Mouse (Mus musculus) ES-E14 (cell line): ENCODE measurements around the gene Dhh. TPM values are rescaled to one million over a fixed set of nuclear protein-coding genes. Genes with fewer than 3 reads are reported as not detected.
A peak's percentile ranks its signal among the peaks of the same experiment; 100 is the strongest.

Source experiments
- DNase-seq: peaks from one replicate; pipeline ENCODE4 v3.0.0-alpha.2; 2013; ENCODE audit warnings: low read depth, low spot score
- H3K27ac ChIP-seq: 2 replicates; pipeline ENCODE4 v1.5.1; 2012; ENCODE audit warnings: low read depth, mild to moderate bottlenecking, low read length, moderate library complexity, mixed read lengths; ENCODE audit not compliant: poor library complexity, insufficient read depth, severe bottlenecking
- H3K36me3 ChIP-seq: 2 replicates; pipeline ENCODE4 v1.6.1; 2012; ENCODE audit warnings: mild to moderate bottlenecking, low read length, moderate library complexity, mixed read lengths; ENCODE audit not compliant: control insufficient read depth, poor library complexity, insufficient read depth, severe bottlenecking
- H3K4me1 ChIP-seq, 2 experiments: fragments of 150-350 bp in 1 of 2; sonication (generic) in 1 of 2; 2 replicates each; pipeline ENCODE4 v1.6.1; 2012; ENCODE audit warnings: low read length in 2 of 2, mild to moderate bottlenecking in 1 of 2, mixed read lengths in 1 of 2; ENCODE audit not compliant: control insufficient read depth in 2 of 2, insufficient read depth in 2 of 2, poor library complexity in 1 of 2
- H3K4me3 ChIP-seq, 2 experiments: fragments of 150-350 bp in 1 of 2; sonication (generic) in 1 of 2; 2 replicates each; pipeline ENCODE4 v1.5.1; 2012; ENCODE audit warnings: low read length in 2 of 2, low read depth in 1 of 2, mild to moderate bottlenecking in 1 of 2, mixed read lengths in 1 of 2; ENCODE audit not compliant: insufficient read depth in 1 of 2, poor library complexity in 1 of 2, severe bottlenecking in 1 of 2
- H3K9ac ChIP-seq: 2 replicates; pipeline ENCODE4 v1.6.1; 2012; ENCODE audit warnings: low read depth, mild to moderate bottlenecking, low read length, mixed read lengths; ENCODE audit not compliant: poor library complexity, insufficient read depth, severe bottlenecking
- H3K9me3 ChIP-seq: fragments of 150-350 bp; sonication (generic); 2 replicates; pipeline ENCODE4 v1.6.1; 2012; ENCODE audit warnings: low read depth, mild to moderate bottlenecking, low read length; ENCODE audit not compliant: control insufficient read depth, insufficient read depth
- CHD2 ChIP-seq: IDR thresholded peaks from 2 replicates; pipeline ENCODE4 v1.6.1; 2014; ENCODE audit warnings: mild to moderate bottlenecking, low read depth, low read length, inconsistent platforms
- HCFC1 ChIP-seq: IDR thresholded peaks from 2 replicates; pipeline ENCODE4 v1.6.1; 2012; ENCODE audit warnings: low read length, inconsistent platforms, borderline replicate concordance; ENCODE audit not compliant: insufficient read depth
- MAFK ChIP-seq: IDR thresholded peaks from 2 replicates; pipeline ENCODE4 v1.6.1; 2014; ENCODE audit warnings: mild to moderate bottlenecking, low read depth, low read length, inconsistent platforms; ENCODE audit not compliant: insufficient read depth
- ZC3H11A ChIP-seq: IDR thresholded peaks from 2 replicates; pipeline ENCODE4 v1.6.1; 2012; ENCODE audit warnings: low read depth, mild to moderate bottlenecking, inconsistent platforms, low read length, borderline replicate concordance
- ZNF384 ChIP-seq: IDR thresholded peaks from 2 replicates; pipeline ENCODE4 v1.6.1; 2012; ENCODE audit warnings: low read depth, low read length, inconsistent platforms
- in situ Hi-C, 2 experiments: fragments of 600-800 bp; cut with MboI; formaldehyde crosslinking; loops; one replicate each; pipeline ENCODE4 v1.15.1; 2025; ENCODE audit warnings: low sequenced_read_pairs in 2 of 2, inconsistent platforms in 1 of 2; ENCODE audit not compliant: unreplicated experiment in 2 of 2
- total RNA-seq: library from RNA; depleted of rRNA; stranded (reverse); fragments of 300-350 nt; gene quantifications from 2 replicates; pipeline ENCODE4 v1.2.3, GENCODE M21; 2012

Gene Dhh
- total RNA-seq, 1 experiment: 1.2 TPM

DNA sequence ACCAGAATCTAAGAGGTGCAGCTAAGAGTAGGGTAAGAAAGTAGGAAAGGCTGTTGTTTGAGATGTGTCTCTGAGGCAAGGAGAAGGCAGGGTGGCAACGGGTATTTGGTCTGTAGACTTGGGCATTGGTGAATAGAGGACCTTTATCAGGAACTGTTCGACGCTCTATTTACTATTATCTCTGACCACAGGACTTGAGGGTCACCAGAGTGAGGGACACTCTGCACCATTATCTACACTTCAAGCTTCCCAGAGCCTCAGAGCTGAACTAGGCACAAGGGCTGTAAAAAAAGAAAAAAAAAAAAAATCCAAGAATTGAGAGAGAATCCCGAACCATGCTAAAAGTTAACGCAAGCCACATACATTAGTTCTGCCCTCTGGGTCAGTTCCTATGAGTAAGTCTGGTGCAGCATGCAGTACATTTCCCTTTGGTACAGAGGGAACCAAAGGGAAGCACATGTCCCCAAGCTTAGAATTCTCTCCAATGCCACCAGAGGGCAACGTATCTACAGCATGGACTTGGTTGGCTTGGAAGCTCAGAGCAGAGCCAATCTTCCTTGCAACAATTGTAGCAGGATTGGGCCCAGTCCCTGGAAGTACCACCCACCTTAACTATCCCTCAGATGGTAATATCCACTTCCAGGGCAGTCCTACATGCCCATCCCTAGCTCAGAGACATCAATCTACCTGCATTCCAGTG lies 6.3 kb downstream of the Dhh start:
- Histone ChIP-seq H3K36me3 (no peaks in the 10 kb centered on the region), H3K4me1 (peaks cover 5 to 8% of the 10 kb centered on the region in 2 experiments; a peak in 3 of 4 replicates), H3K4me3 (no peak overlapping the region), H3K9me3 (no peaks in the 10 kb centered on the region), H3K9ac (no peak overlapping the region), H3K27ac (no peak overlapping the region)
- DNase-seq: no peak
- in situ Hi-C loops: no loop called here
- no peak for TF ChIP-seq CHD2
- no peak for TF ChIP-seq HCFC1
- no peak for TF ChIP-seq ZC3H11A
- TF ChIP-seq MAFK: no peak

GRCm38 (mm10) chr15:98891198-98891742 lies 7.1 kb downstream of the Dhh start:
- Histone ChIP-seq H3K27ac (peak overlapping the region; percentile 52; the same call in 1 of the 2 replicates), H3K9me3 (no peaks in the 10 kb centered on the region), H3K4me3 (peak overlapping the region; percentile 62 to 69), H3K9ac (peak overlapping the region; percentile 57), H3K4me1 (peaks cover 5 to 8% of the 10 kb centered on the region in 2 experiments; a peak in 3 of 4 replicates), H3K36me3 (no peaks in the 10 kb centered on the region)
- in situ Hi-C loops: no loop called here
- DNase-seq: peak; percentile 82
- TF ChIP-seq ZC3H11A: no peak
- no peak for TF ChIP-seq HCFC1
- no peak for TF ChIP-seq MAFK
- TF ChIP-seq CHD2: no peak
- TF ChIP-seq ZNF384: no peak

- no peak overlapping the region for H3K27ac ChIP-seq
These were observed 10.8 kb downstream of the Dhh start for GRCm38 (mm10) chr15:98887526-98887925.

DNA sequence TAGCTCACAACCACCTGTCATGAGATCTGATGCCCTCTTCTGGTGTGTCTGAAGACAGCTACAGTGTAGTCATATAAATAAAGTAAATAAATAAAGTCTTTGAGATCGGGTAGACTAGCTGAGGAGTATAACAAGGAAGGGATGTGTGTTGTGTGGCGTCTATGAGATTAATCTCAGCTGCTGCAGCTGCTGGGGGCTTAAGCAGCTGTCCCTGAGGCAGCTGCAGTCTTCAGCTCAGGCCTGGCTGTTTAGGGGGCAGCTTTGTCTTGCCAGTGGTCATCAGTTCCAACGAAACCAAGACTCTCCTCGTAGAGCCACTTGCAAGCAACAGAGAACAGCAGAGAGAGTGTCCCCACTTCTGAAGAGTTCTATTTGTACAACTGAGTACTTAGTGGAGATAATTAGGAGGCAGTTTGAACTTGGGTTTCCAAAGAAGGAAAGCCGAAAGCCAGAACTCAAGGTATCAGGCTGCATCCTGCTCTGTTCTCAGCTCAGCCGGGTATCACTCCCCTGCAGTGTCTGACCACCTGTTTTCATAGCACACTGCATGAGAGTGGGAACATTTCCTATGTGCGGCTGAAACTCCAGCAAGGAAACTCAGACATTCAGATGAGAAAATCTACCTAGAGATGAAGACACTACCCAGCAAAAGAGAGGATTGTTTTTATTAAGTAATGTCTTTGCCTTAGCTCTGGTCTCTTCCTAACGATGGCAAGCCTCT lies 11.5 kb downstream of the Dhh start:
- Histone ChIP-seq H3K9me3 (no peaks in the 10 kb centered on the region), H3K4me3 (no peak overlapping the region), H3K9ac (no peak overlapping the region), H3K4me1 (peaks cover 0 to 3% of the 10 kb centered on the region in 2 experiments; a peak in 1 of 4 replicates), H3K36me3 (no peaks in the 10 kb centered on the region), H3K27ac (no peak overlapping the region)
- in situ Hi-C loops: no loop called here
- TF ChIP-seq ZNF384 (no peak), ZC3H11A (no peak), MAFK (no peak), HCFC1 (no peak)
- no peak for DNase-seq

More at GRCm38 (mm10) chr15:98887526-98887925, 10.8 kb downstream of the Dhh start:
- Histone ChIP-seq H3K4me3 (no peak overlapping the region), H3K9me3 (no peaks in the 10 kb centered on the region), H3K4me1 (peaks cover 2 to 3% of the 10 kb centered on the region in 2 experiments; a peak in 1 of 4 replicates), H3K36me3 (no peaks in the 10 kb centered on the region), H3K9ac (no peak overlapping the region)
- TF ChIP-seq ZC3H11A (no peak), MAFK (no peak), CHD2 (no peak), ZNF384 (no peak), HCFC1 (no peak)
- DNase-seq: no peak
- in situ Hi-C loops: no loop called here
